10 mouse cellular contexts compared by ENCODE assay signal in the genomic region with DNA sequence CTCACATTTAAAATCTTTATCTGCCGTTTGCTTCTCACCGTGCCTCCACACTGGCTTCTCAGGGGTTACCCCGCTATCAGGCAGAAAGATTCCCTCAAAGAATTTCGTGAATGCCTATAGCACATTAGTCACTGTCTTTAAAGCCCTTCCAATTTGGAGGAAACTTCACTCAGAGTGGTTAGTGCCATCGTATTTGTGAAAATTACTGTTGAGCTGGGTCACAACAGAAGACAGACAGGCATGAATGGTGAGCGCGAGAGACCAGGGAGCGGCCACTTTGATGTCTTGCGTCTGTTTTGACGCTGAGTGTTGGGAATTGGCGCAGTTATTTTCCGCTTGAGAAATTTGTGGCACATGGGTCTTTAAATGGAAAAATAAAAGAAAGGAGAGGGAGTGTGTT.
A peak's percentile ranks its signal among the peaks of the same experiment; 100 is the strongest.
DNase-seq lines count a peak whose midpoint lies in the region; ATAC-seq and TF ChIP-seq lines count a peak whose summit lies in the region.
"Had no signal": no experiment of that assay in that cellular context is flagged by ENCODE, and none has a peak within 500 bp of the region (broad histone marks: within the 10 kb centered on the region; RNA-seq: fewer than 3 reads in every experiment).

No protein-coding gene starts in this region.

- peak overlapping the region; percentile 70 for H3K4me2 ChIP-seq in heart, embryonic 11.5 days
- peak overlapping the region; percentile 54 for H3K4me2 ChIP-seq in midbrain, embryonic 11.5 days

- H3K4me1 ChIP-seq in heart, embryonic 11.5 days (ENCODE audit: control insufficient read depth, insufficient read depth, low read length), result peaks cover 9% of the 10 kb centered on the region; the same call in 1 of the 2 replicates
- peaks cover 19% of the 10 kb centered on the region for H3K4me1 ChIP-seq in hindbrain, embryonic 10.5 days (replicated peaks)
- H3K4me1 ChIP-seq in midbrain, embryonic 11.5 days (ENCODE audit: control insufficient read depth, insufficient read depth, low read length), result peaks cover 8% of the 10 kb centered on the region
- 0 out of 2 replicates have a peak, but pooled peaks cover 4% of the 10 kb centered on the region for H3K4me1 ChIP-seq in cerebellum, adult 2 months (ENCODE audit: control insufficient read depth, insufficient read depth, low read length)

- intact Hi-C loops in heart, postnatal 14 days (cut with DNase I), result no loop called here

- no peaks in the 10 kb centered on the region for H3K9me3 ChIP-seq in heart, embryonic 11.5 days (replicated peaks; ENCODE audit: control insufficient read depth, low read length)
- no peaks in the 10 kb centered on the region for H3K9me3 ChIP-seq in hindbrain, embryonic 10.5 days
- no peaks in the 10 kb centered on the region for H3K9me3 ChIP-seq in midbrain, embryonic 11.5 days (ENCODE audit: control insufficient read depth, low read length)

- DNase-seq in heart, postnatal 14 days, result no peak
- peak; percentile 79 for DNase-seq in brain, embryonic 14.5 days (ENCODE audit: low read depth)
- no peak for DNase-seq in hindbrain, embryonic 10.5 days (ENCODE audit: low spot score)
- peak; percentile 90 for DNase-seq in midbrain, embryonic 11.5 days (ENCODE audit: low spot score, missing footprints)
- DNase-seq in cerebellum, adult 2 months, result no peak
- no peak for DNase-seq in cerebellum, postnatal 4 days (ENCODE audit: low spot score in 2 of 2)
- no peak for DNase-seq in right cerebral cortex, postnatal 25 days
- DNase-seq: B cell, adult 2 months had no signal

- TF ChIP-seq POLR2A in brain, embryonic 14.5 days (IDR thresholded peaks at IDR 0.05; ENCODE audit: borderline replicate concordance, extremely low read depth, insufficient read depth, insufficient read length, poor library complexity, severe bottlenecking), result no peak
- TF ChIP-seq POLR2A in cerebellum, adult 2 months (IDR thresholded peaks at IDR 0.05; ENCODE audit: borderline replicate concordance, insufficient read depth, low read length), result no peak

- TF ChIP-seq CTCF in brain, embryonic 14.5 days (IDR thresholded peaks at IDR 0.05; ENCODE audit: borderline replicate concordance, extremely low read depth, insufficient read depth, insufficient read length), result no peak
- no peak for TF ChIP-seq CTCF in cerebellum, adult 2 months (IDR thresholded peaks at IDR 0.05; ENCODE audit: borderline replicate concordance, insufficient read depth, low read depth, low read length)

- no peak for ATAC-seq in heart, embryonic 11.5 days (replicated peaks; ENCODE audit: insufficient number of reproducible peaks, low FRiP score, low TSS enrichment)
- ATAC-seq in midbrain, embryonic 11.5 days (ENCODE audit: low FRiP score), result peak; percentile 48; the same call in 1 of the 2 replicates

- H3K4me3 ChIP-seq in heart, embryonic 11.5 days (ENCODE audit: low read depth, low read length), result peak overlapping the region; percentile 30
- peak overlapping the region; percentile 50 for H3K4me3 ChIP-seq in hindbrain, embryonic 10.5 days
- H3K4me3 ChIP-seq in midbrain, embryonic 11.5 days (ENCODE audit: low read depth, low read length), result peak overlapping the region; percentile 19; the same call in 1 of the 2 replicates
- H3K4me3 ChIP-seq in cerebellum, adult 2 months (replicated peaks; ENCODE audit: insufficient read depth, low read depth, low read length), result no peak overlapping the region
- H3K4me3 ChIP-seq: erythroblast, embryonic 14.5 days had no signal

- H3K27ac ChIP-seq in heart, embryonic 11.5 days (ENCODE audit: low read depth, low read length), result no peak overlapping the region
- no peak overlapping the region for H3K27ac ChIP-seq in hindbrain, embryonic 10.5 days
- no peak overlapping the region for H3K27ac ChIP-seq in midbrain, embryonic 11.5 days (ENCODE audit: low read depth, low read length)
- no peak overlapping the region for H3K27ac ChIP-seq in cerebellum, adult 2 months (ENCODE audit: insufficient read depth, low read length)

- H3K27me3 ChIP-seq in heart, embryonic 11.5 days (ENCODE audit: control insufficient read depth, insufficient read depth, low read length), result peaks cover 12% of the 10 kb centered on the region
- H3K27me3 ChIP-seq in hindbrain, embryonic 10.5 days (ENCODE audit: insufficient read depth, poor library complexity, severe bottlenecking), result peaks cover 28% of the 10 kb centered on the region
- peaks cover 6% of the 10 kb centered on the region for H3K27me3 ChIP-seq in midbrain, embryonic 11.5 days (ENCODE audit: control insufficient read depth, insufficient read depth, low read length)
- H3K27me3 ChIP-seq in cerebellum, adult 2 months (ENCODE audit: control insufficient read depth, insufficient read depth, low read length), result no peaks in the 10 kb centered on the region

- no peak overlapping the region for H3K9ac ChIP-seq in heart, embryonic 11.5 days (ENCODE audit: low read depth, low read length)
- H3K9ac ChIP-seq in midbrain, embryonic 11.5 days (ENCODE audit: low read length), result no peak overlapping the region

- no peaks in the 10 kb centered on the region for H3K36me3 ChIP-seq in heart, embryonic 11.5 days (ENCODE audit: control insufficient read depth, insufficient read depth, low read length)
- no peaks in the 10 kb centered on the region for H3K36me3 ChIP-seq in hindbrain, embryonic 10.5 days
- no peaks in the 10 kb centered on the region for H3K36me3 ChIP-seq in midbrain, embryonic 11.5 days (ENCODE audit: control insufficient read depth, insufficient read depth, low read length)

- WGBS in heart, embryonic 11.5 days (ENCODE audit: insufficient replicate concordance), result 4% methylated on average over 12 of the region's 12 CpGs
- 1% methylated on average over 12 of the region's 12 CpGs for WGBS in hindbrain, embryonic 10.5 days
- under 1% methylated on average over 12 of the region's 12 CpGs for WGBS in midbrain, embryonic 11.5 days
- WGBS in cerebellum, adult 2 months, result 17% methylated on average over 12 of the region's 12 CpGs

Comparison
In these comparisons a context has a peak if more than half of its experiments do, and no peak if none do; other contexts are left out.
1. DNase-seq: peak in brain, embryonic 14.5 days (single experiment) and midbrain, embryonic 11.5 days (single experiment); none in heart, postnatal 14 days (0 of 2), hindbrain, embryonic 10.5 days (single experiment), cerebellum, adult 2 months (0 of 2), cerebellum, postnatal 4 days (0 of 2) and right cerebral cortex, postnatal 25 days (single experiment).